Mouse (Mus musculus) cortical plate, adult 2 months (tissue): ENCODE data around the gene Carmil3.

ENCODE experiments used
- CTCF ChIP-seq: fragments of 200-500 bp; IDR thresholded peaks from 2 replicates; pipeline ENCODE4 v1.5.1; 2011; ENCODE audit warnings: mild to moderate bottlenecking, control low read depth, low read length; ENCODE audit not compliant: insufficient read depth; ENCODE audit errors: extremely low read depth
- POLR2A ChIP-seq: fragments of 200-500 bp; IDR thresholded peaks from 2 replicates; pipeline ENCODE4 v1.6.1; 2011; ENCODE audit warnings: mild to moderate bottlenecking, low read length, control low read depth; ENCODE audit not compliant: insufficient read depth; ENCODE audit errors: extremely low read depth

DNA sequence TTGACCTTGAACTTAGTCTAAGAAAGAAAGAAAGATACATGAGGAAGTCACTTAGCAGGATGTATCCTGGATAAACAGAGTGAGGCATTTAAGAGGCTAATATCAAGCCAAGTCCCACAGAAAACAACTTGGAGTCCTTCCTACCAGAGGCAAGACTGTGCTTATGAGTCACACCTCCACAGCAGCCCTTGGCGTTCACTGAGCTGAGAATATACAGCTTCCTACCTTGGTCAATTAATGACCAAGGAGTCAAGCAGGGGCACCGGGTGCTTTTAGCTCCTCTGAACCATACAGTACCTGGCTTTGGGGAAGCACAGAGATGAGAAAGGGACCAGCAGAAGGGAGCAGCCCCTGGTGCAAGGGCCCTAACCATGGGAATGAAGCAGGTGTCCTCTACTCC is 21.4 kb upstream of the Carmil3 start:
- TF ChIP-seq CTCF = no peak
- no peak for TF ChIP-seq POLR2A
